Mouse (Mus musculus) bone marrow macrophage, adult 2 months (primary cell): ENCODE data around the gene Optc.

Experiments
- CTCF ChIP-seq: IDR thresholded peaks from 2 replicates; pipeline ENCODE4 v1.5.1; 2012; ENCODE audit warnings: low read depth, mild to moderate bottlenecking, low read length, moderate library complexity
- POLR2A ChIP-seq: IDR thresholded peaks from 2 replicates; pipeline ENCODE4 v1.6.1; 2012; ENCODE audit warnings: mild to moderate bottlenecking, low read depth, low read length, borderline replicate concordance

- TF ChIP-seq POLR2A, result no peak
- no peak for TF ChIP-seq CTCF
These were observed 28.4 kb upstream of the Optc start for GRCm38 (mm10) chr1:133936169-133936568.
